Mouse (Mus musculus) layer of hippocampus, adult 9-11 months (tissue): Measurements from ENCODE around the gene Tmem132c.

Experiments used
- DNase-seq: peaks from one replicate; pipeline ENCODE4 v3.0.0; 2022

Gene Tmem132c

GRCm38 (mm10) chr5:127499151-127499827 lies 257.7 kb downstream of the Tmem132c start:
- no peak for DNase-seq

- no peak for DNase-seq
Observed at GRCm38 (mm10) chr5:127502838-127503237, 261.2 kb downstream of the Tmem132c start.

GRCm38 (mm10) chr5:127505697-127506096 lies 264.1 kb downstream of the Tmem132c start:
- no peak for DNase-seq

DNA sequence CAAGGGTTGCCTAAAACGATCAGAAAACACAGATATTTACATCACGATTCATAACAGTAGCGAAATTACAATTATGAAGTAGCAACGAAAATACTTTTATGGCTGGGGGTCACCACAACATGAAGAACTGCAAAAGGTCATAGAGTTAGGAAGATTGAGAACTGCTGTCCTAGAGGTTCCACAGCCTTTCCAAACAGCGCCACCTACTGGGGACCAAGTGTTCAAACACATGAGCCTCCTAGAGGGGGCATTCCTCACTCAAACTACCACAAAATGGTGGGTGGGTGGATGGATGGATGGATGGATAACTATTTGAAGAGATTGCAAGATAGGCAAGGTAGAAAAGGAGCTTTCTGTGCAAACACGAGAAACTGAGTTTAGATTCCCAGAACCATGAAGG lies 270.0 kb downstream of the Tmem132c start:
- no peak for DNase-seq

GRCm38 (mm10) chr5:127515960-127516359 lies 274.4 kb downstream of the Tmem132c start:
- no peak for DNase-seq

DNA sequence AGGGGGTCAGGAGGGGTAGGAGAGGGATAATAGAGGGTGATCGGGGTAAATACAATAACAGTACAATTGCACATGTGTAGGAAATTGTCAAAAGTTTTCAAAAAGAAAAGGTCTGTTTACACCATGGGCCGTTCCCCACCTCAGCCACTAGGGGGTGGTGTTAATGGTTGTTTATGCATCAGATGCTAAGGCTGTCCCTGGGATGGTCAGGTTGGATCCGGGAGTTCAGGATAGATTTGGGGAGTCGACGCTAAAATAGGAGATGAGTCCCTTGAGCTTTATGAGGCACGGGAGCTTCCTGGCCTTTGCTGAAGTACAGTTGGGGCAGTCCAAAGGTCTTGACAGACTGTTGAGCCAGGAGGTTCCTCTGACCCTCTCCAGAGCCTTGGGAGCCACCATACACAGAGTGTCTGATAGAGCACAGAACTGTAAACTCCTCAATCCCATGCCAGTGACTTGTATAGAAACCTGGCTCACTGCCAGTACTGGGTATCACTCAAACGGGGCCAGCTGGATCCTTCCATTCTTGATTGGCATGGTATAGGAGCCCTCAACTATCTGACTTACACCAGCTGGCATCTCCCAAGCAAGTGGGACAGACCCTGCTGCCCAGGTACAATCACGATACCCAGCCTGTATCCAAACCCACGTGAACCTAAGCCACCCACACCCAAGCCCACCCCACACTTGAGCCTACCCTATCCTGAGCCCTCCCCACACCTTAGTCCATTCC lies 281.3 kb downstream of the Tmem132c start:
- DNase-seq = no peak

DNA sequence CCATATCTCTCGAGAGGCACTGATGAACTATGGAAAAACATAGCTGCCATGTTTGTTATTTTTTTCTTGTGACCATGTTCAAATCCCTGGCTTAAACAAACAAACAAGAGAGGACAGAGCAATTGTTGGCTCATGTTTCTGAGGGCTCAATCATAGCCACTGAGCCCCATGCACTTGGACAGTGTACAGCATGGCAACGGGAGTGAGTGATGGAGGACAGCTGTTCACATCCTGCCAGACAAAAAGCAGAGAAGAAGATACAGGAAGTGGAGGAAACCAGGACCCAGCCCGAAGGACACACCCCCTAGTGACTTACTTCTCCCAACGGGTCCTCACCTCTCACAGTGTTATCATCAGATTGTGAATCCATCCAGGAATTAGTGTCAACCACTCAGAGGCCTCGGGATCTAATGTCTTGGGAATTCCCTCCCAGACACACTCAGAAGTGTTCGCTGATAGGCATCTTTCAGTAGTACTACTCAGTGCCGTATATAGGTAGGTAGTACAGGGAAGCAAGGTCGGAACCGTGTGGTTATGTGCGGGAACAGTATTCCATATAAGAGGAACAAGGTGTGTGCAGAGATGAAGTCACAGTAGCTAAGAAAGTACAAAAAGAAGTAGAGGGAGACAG lies 285.9 kb downstream of the Tmem132c start:
- DNase-seq = no peak

DNA sequence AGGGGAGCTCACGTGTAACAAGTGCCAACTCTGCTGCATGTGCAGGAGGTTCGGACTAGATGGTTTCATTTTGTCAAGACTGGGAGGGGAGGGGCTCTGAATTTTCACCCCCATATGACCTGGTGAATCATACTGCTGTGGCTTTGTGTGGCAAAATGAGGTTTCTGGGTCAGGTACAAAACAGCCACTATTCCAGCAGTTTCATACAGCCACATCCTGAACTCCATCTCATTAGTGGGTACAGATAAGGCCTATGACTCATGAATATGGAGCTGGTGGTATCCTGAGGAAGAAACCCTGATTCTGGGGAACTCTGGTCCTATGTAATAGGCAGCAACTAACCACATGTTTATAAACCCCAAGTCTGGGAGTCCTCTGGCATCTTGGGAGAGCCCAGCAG lies 295.9 kb downstream of the Tmem132c start:
- DNase-seq = no peak

GRCm38 (mm10) chr5:127546585-127546991 lies 305.0 kb downstream of the Tmem132c start:
- DNase-seq = no peak

- DNase-seq = no peak
Observed at GRCm38 (mm10) chr5:127548136-127548535, 306.5 kb downstream of the Tmem132c start.

DNA sequence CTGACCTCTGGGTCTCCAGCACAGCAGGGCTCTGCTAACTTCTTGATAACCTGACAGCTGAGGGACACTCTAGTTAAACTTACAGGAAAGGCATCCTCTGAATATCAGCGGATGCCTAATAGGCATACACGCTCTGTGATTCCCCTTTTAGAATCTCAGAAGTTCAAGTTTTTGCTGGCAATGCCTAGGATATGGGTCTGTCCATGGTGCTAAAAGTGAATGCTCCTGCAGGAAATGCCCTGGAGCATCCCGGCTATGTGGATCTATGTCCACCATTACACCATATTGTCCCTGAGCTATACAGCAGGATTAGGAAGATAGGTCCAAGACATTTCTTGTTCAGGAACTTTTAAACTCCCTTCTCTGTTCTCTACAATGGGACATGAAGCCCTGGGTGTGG lies 319.5 kb downstream of the Tmem132c start:
- no peak for DNase-seq

- no peak for DNase-seq
Observed at GRCm38 (mm10) chr5:127567165-127567741, 325.6 kb downstream of the Tmem132c start.

DNA sequence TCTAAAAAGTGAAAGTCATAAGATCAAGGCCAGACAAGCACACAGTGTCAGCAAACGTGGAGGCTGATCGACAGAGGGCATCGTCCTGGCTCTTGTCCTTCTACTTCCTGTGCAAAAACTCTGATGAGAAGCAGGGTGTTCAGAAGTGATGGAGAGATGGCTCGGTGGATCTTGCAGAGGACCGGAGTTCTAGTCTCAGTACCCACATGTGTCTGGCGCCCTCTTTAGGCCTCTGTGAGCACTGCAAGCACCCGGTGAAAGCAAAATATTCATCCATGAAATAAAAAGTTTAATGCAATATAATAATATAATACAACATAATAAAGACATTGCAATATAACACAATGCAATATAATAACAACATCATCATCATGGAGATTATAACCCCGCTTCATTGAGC lies 335.8 kb downstream of the Tmem132c start:
- no peak for DNase-seq

DNA sequence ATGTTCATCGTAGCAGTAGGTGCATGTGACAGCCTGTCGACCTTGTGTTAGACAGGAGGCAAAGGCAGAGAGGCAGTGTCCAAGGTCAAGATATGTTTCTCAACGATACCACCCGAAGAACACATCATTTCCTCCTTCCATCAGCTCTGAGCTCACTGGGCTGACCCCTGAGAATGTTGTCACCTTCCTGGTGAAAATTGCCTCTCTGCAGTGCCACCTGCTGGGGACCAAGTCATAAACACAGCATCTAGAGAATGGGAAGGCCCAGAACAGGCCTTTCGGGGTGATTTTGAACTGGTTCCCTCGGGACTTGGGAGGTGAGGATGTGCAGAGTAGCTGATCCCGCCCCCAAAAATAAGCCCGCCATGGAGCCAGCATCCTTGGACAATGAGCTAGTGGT lies 342.1 kb downstream of the Tmem132c start:
- DNase-seq = no peak

- no peak for DNase-seq
Observed at GRCm38 (mm10) chr5:127587854-127588253, 346.2 kb downstream of the Tmem132c start.

DNA sequence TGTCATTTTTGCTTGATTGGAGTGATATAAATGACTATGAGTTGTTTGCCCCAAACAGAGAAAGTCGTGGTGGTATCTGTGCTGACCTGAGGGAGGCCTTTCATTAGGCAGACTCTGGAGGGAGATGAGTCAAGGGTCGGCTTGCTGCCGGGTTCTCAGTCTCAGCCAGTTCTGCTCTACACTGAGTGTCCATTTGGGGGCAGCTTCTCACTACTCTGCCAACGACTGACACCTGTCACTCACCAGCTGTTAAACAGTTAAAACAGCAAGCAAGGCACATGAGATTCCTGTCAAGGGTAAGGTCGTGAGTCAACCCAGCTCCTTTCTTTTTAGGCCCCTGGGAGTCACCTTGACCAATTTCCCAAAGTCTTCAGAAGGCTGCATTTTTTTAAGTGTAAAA lies 350.8 kb downstream of the Tmem132c start:
- no peak for DNase-seq

- no peak for DNase-seq
Observed at GRCm38 (mm10) chr5:127592854-127593253, 351.2 kb downstream of the Tmem132c start.

- DNase-seq = peak; percentile 69
Observed at GRCm38 (mm10) chr5:127595676-127596075, 354.1 kb downstream of the Tmem132c start.

- DNase-seq = no peak
Observed at GRCm38 (mm10) chr5:127596862-127597261, 355.3 kb downstream of the Tmem132c start.

DNA sequence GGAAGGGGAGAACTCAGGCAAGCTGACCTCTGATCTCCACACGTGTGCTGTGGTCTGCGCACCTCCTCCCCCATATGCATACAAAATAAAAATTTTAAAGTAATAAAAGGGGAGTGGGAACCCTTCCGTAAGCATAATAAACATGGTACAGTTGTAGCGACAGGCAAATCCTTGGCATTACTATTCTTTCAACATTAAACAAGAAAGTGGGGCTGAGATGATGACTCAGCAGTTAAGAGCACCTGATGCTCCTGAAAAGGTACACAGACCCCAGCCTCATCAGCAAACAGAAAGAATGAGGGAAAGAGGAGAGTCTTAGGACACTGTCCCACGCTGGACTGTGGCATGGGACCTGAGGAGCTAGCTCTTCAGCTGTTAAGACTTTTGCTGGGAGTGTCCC lies 361.4 kb downstream of the Tmem132c start:
- no peak for DNase-seq

GRCm38 (mm10) chr5:127607507-127607906 lies 365.9 kb downstream of the Tmem132c start:
- no peak for DNase-seq

GRCm38 (mm10) chr5:127609191-127609714 lies 367.6 kb downstream of the Tmem132c start:
- no peak for DNase-seq

DNA sequence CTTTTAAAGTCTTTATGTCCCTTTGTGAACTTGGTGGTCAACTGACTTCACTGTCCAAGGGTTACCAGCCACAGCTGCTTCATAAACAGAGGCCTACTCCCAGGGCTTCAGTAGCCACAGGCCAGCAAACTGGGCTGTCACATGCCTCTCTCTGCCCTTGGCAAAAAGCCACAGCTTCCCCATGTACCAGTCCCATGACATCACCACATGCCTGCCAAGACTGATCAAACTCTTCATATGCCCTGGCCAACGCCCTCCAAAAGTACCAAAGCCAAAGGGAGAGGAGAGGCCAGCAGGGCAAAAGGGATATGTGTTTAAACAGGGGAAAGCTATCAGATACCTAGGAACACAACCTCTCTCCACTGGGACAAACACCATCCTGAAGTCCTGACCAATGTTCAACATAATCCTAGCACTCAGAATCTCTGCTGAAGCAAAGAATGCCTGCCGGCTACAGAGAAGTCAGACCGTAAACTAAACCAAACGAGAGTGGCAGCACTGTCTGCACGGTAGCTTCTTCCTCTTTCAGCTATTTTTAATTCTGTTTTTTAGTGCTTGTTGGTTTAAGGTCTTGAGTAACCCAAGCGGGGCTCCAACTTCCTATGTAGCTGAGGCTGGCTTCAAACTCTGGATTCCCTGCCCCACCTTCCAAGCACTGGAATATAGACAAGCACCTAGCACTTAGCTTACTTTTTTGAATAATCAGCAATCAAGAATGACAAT lies 369.3 kb downstream of the Tmem132c start:
- DNase-seq = peak; percentile 95
